Mouse (Mus musculus) C2C12 (cell line): ENCODE measurements around the gene Gm20388. TPM values are rescaled to one million over a fixed set of nuclear protein-coding genes. Genes with fewer than 3 reads are reported as not detected.

ENCODE experiments used
- H3K27me3 ChIP-seq: one replicate; pipeline ENCODE4 v1.6.1; 2011; ENCODE audit not compliant: control insufficient read depth, insufficient read depth, insufficient read length
- H3K36me3 ChIP-seq: one replicate; pipeline ENCODE4 v1.6.1; 2011; ENCODE audit not compliant: control insufficient read depth, insufficient read depth
- H3K4me3 ChIP-seq: one replicate; pipeline ENCODE4 v1.5.1; 2011; ENCODE audit warnings: mild to moderate bottlenecking, control low read depth; ENCODE audit not compliant: poor library complexity, insufficient read depth, severe bottlenecking
- H3K79me2 ChIP-seq: one replicate; pipeline ENCODE4 v1.6.1; 2011; ENCODE audit not compliant: control insufficient read depth, insufficient read depth
- H3K79me3 ChIP-seq: one replicate; pipeline ENCODE4 v1.6.1; 2011; ENCODE audit warnings: low read depth, control low read depth
- H3ac ChIP-seq: one replicate; pipeline ENCODE3; 2011; ENCODE audit warnings: low read depth; ENCODE audit not compliant: control insufficient read depth, insufficient read length
- CEBPB ChIP-seq: IDR thresholded peaks from one replicate; pipeline ENCODE4 v1.6.1; 2011; ENCODE audit warnings: low read depth, mild to moderate bottlenecking, control low read depth, moderate library complexity
- CTCF ChIP-seq: IDR thresholded peaks from one replicate; pipeline ENCODE4 v1.5.1; 2011; ENCODE audit not compliant: control insufficient read depth, insufficient read depth, insufficient read length
- FOSL1 ChIP-seq: IDR thresholded peaks from one replicate; pipeline ENCODE4 v1.8.0; 2011; ENCODE audit warnings: mild to moderate bottlenecking, low read length; ENCODE audit not compliant: poor library complexity, insufficient read depth, severe bottlenecking
- MAX ChIP-seq: IDR thresholded peaks from one replicate; pipeline ENCODE4 v1.6.1; 2011; ENCODE audit warnings: mild to moderate bottlenecking, control low read depth
- MYOD1 ChIP-seq: IDR thresholded peaks from one replicate; pipeline ENCODE4 v1.6.1; 2011; ENCODE audit warnings: low read depth; ENCODE audit not compliant: control insufficient read depth, insufficient read length
- MYOG ChIP-seq: IDR thresholded peaks from one replicate; pipeline ENCODE4 v1.6.1; 2011; ENCODE audit not compliant: control insufficient read depth, insufficient read length; ENCODE audit errors: extremely low read depth
- USF1 ChIP-seq: IDR thresholded peaks from one replicate; pipeline ENCODE4 v1.6.1; 2011; ENCODE audit warnings: low read depth, mild to moderate bottlenecking, control low read depth, moderate library complexity
- polyA plus RNA-seq: library from polyadenylated mRNA; unstranded; fragments of >200 nt; fragmentation: generic; extraction: Trizol; gene quantifications from one replicate; pipeline ENCODE4 v1.2.1, GENCODE M21; 2012; ENCODE audit warnings: missing spikeins

Gene Gm20388
- polyA plus RNA-seq, 1 experiment = 15.0 TPM

- Histone ChIP-seq H3K4me3 (no peak overlapping the region), H3K36me3 (no peaks in the 10 kb centered on the region), H3K27me3 (no peaks in the 10 kb centered on the region), H3K79me2 (peaks cover 18% of the 10 kb centered on the region), H3K79me3 (no peaks in the 10 kb centered on the region), H3ac (no peak overlapping the region)
- no peak for TF ChIP-seq CEBPB
- no peak for TF ChIP-seq MAX
- TF ChIP-seq FOSL1 = no peak
- no peak for TF ChIP-seq MYOG
- TF ChIP-seq MYOD1 = no peak
- TF ChIP-seq CTCF = no peak
- TF ChIP-seq USF1 = no peak
Observed at GRCm38 (mm10) chr8:120302941-120303675, 392.5 kb downstream of the Gm20388 start.

GRCm38 (mm10) chr8:120304097-120304496 is 393.5 kb downstream of the Gm20388 start:
- H3K36me3 ChIP-seq = no peaks in the 10 kb centered on the region
- no peak overlapping the region for H3K4me3 ChIP-seq
- H3ac ChIP-seq = no peak overlapping the region
- no peaks in the 10 kb centered on the region for H3K27me3 ChIP-seq
- H3K79me3 ChIP-seq = no peaks in the 10 kb centered on the region
- H3K79me2 ChIP-seq = peaks cover 18% of the 10 kb centered on the region
- TF ChIP-seq CTCF = no peak
- no peak for TF ChIP-seq FOSL1

DNA sequence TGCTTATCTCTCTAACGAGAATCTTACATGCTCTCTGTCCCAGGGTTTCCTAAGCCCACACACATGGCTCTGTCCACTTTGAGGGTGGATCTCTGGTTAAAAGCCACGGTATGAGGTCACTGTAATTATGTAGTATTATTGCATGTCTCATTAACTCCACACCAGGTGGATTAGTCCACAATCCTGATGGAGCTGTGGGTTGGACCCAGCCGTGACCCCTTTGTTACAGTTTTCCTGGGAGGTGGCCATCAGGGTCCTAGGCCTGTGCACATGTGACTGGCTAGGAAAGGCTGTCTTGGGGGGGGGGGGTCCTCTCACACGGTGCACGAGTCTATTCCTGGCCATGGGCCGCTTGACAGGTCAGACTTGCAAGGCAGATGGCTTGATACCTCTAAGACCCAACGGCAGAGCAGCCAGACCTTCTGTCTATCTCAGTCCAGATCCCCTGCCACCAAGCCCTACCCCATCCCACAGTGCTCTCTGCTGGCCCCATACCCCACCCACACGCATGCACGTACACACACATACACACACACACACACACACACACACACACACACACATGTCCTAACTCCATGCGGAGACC is 395.3 kb downstream of the Gm20388 start:
- Histone ChIP-seq H3K4me3 (no peak overlapping the region), H3K79me2 (peaks cover 24% of the 10 kb centered on the region), H3K79me3 (no peaks in the 10 kb centered on the region), H3ac (no peak overlapping the region), H3K27me3 (no peaks in the 10 kb centered on the region), H3K36me3 (no peaks in the 10 kb centered on the region)
- no peak for TF ChIP-seq CEBPB
- TF ChIP-seq MAX = no peak
- no peak for TF ChIP-seq FOSL1
- TF ChIP-seq CTCF = no peak
- no peak for TF ChIP-seq MYOD1
- no peak for TF ChIP-seq MYOG
- no peak for TF ChIP-seq USF1

DNA sequence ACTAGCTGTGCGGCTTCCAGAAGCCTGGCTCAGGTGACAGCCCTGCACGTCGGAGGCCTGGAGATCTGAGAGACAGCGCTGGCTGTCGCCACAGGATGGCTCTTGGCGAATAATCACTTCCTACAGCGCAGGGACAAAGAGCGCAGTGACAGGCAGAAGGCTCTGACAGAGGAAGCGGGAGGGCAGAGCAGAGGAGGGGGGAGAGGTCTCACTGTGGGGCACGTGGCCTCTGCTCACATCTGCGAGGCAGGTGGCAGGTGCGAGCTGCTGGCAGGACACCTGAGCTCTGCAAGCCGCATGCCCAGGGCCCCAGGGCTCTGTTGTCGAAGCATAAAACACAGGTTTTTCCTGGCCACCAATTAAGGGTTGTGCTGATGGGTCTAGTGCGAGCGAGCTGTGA is 396.5 kb downstream of the Gm20388 start:
- TF ChIP-seq CTCF (no peak), FOSL1 (no peak), USF1 (no peak), MYOG (no peak), MAX (no peak), CEBPB (no peak), MYOD1 (no peak)
- H3K27me3 ChIP-seq = no peaks in the 10 kb centered on the region
- no peak overlapping the region for H3K4me3 ChIP-seq
- peaks cover 20% of the 10 kb centered on the region for H3K79me2 ChIP-seq
- H3ac ChIP-seq = no peak overlapping the region
- H3K79me3 ChIP-seq = no peaks in the 10 kb centered on the region
- H3K36me3 ChIP-seq = no peaks in the 10 kb centered on the region

- no peak for TF ChIP-seq MAX
- TF ChIP-seq MYOG = no peak
- TF ChIP-seq MYOD1 = no peak
- no peak for TF ChIP-seq FOSL1
- TF ChIP-seq CEBPB = no peak
- no peak for TF ChIP-seq CTCF
- TF ChIP-seq USF1 = no peak
- H3K27me3 ChIP-seq = no peaks in the 10 kb centered on the region
- H3ac ChIP-seq = no peak overlapping the region
- H3K79me2 ChIP-seq = peaks cover 20% of the 10 kb centered on the region
- H3K79me3 ChIP-seq = no peaks in the 10 kb centered on the region
- no peak overlapping the region for H3K4me3 ChIP-seq
- no peaks in the 10 kb centered on the region for H3K36me3 ChIP-seq
Observed at GRCm38 (mm10) chr8:120307528-120307927, 396.9 kb downstream of the Gm20388 start.

GRCm38 (mm10) chr8:120308131-120308530 is 397.5 kb downstream of the Gm20388 start:
- no peak overlapping the region for H3ac ChIP-seq
- H3K4me3 ChIP-seq = no peak overlapping the region
- H3K79me3 ChIP-seq = peaks cover 4% of the 10 kb centered on the region
- no peaks in the 10 kb centered on the region for H3K27me3 ChIP-seq
- TF ChIP-seq MAX (no peak), FOSL1 (no peak), USF1 (no peak), CEBPB (no peak), CTCF (no peak), MYOG (no peak), MYOD1 (no peak)
- no peaks in the 10 kb centered on the region for H3K36me3 ChIP-seq
- H3K79me2 ChIP-seq = peaks cover 20% of the 10 kb centered on the region
